Comparison of ENCODE assay signal across 10 mouse cellular contexts in the genomic region with DNA sequence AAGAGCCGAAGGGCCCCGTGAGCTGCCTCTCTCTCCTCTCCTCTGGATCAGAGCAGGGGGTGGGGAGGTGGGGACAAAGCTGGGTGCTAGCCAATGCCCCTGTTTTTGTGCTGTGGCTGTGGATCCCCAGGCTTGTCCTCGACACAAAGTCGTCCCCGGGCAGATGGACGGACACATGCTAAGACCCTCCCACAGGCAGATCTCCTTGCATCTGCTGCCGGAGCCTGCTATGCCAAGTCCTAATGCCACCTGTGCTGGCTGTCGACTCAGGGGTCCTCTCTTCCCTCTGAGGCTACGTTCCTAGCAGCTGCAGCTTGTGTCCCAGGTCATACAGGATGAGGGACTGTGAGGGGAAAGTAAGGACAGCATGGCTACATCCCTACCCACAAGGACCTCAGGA. TPM values are rescaled to one million over a fixed set of nuclear protein-coding genes. Genes with fewer than 3 reads are reported as not detected.
DNase-seq lines count a peak whose midpoint lies in the region; ATAC-seq lines count a peak whose summit lies in the region.
"Had no signal": no experiment of that assay in that cellular context is flagged by ENCODE, and none has a peak within 500 bp of the region (broad histone marks: within the 10 kb centered on the region; RNA-seq: fewer than 3 reads in every experiment).

No protein-coding gene starts in this region.

- peak overlapping the region; percentile 29 for H3K4me3 ChIP-seq in kidney, embryonic 16.5 days (ENCODE audit: low read length)
- peak overlapping the region; percentile 32 for H3K4me3 ChIP-seq in embryonic facial prominence, embryonic 10.5 days
- H3K4me3 ChIP-seq in liver, embryonic 13.5 days (replicated peaks) = peak overlapping the region; percentile 32

- 0 out of 2 replicates have a peak overlapping the region, but pooled peaks have one; percentile 51 for H3K27ac ChIP-seq in kidney, embryonic 16.5 days (ENCODE audit: low read length)
- H3K27ac ChIP-seq in embryonic facial prominence, embryonic 10.5 days (replicated peaks) = peak overlapping the region; percentile 48; the same call in 1 of the 2 replicates
- 0 out of 2 replicates have a peak overlapping the region, but pooled peaks have one; percentile 25 for H3K27ac ChIP-seq in liver, embryonic 13.5 days

- peaks cover 20% of the 10 kb centered on the region for H3K36me3 ChIP-seq in kidney, embryonic 16.5 days (ENCODE audit: insufficient read depth, low read length)
- H3K36me3 ChIP-seq in embryonic facial prominence, embryonic 10.5 days (replicated peaks) = peaks cover 24% of the 10 kb centered on the region
- peaks cover 17% of the 10 kb centered on the region for H3K36me3 ChIP-seq in liver, embryonic 13.5 days

- H3K9me3 ChIP-seq in kidney, embryonic 16.5 days (ENCODE audit: low read length) = no peaks in the 10 kb centered on the region
- no peaks in the 10 kb centered on the region for H3K9me3 ChIP-seq in embryonic facial prominence, embryonic 10.5 days
- no peaks in the 10 kb centered on the region for H3K9me3 ChIP-seq in liver, embryonic 13.5 days (replicated peaks)

- no peak for ATAC-seq in kidney, embryonic 16.5 days (ENCODE audit: low FRiP score, low TSS enrichment)
- no peak for ATAC-seq in liver, embryonic 13.5 days (ENCODE audit: low read depth)
- no peak for ATAC-seq in inflammation-experienced regulatory T-cells, adult 6 months

- peak; percentile 53 to 57 for DNase-seq in cerebellum, postnatal 14 days
- no peak for DNase-seq in cerebellum, adult 8-10 months
- no peak for DNase-seq in kidney, postnatal 14 days
- no peak for DNase-seq in embryonic facial prominence, embryonic 10.5 days (ENCODE audit: low spot score)
- no peak for DNase-seq in liver, embryonic 13.5 days
- no peak for DNase-seq in layer of hippocampus, adult 11-12 months (ENCODE audit: low spot score)
- DNase-seq: gastrocnemius, postnatal 36 days; thymus, postnatal 4 days had no signal

- H3K9ac ChIP-seq in kidney, embryonic 16.5 days (replicated peaks; ENCODE audit: low read length) = peak overlapping the region; percentile 44; the same call in 1 of the 2 replicates
- peak overlapping the region; percentile 27; the same call in 1 of the 2 replicates for H3K9ac ChIP-seq in liver, embryonic 13.5 days

- WGBS in kidney, embryonic 16.5 days = 29% methylated on average over 9 of the region's 9 CpGs
- 70% methylated on average over 9 of the region's 9 CpGs for WGBS in embryonic facial prominence, embryonic 10.5 days
- 47% methylated on average over 9 of the region's 9 CpGs for WGBS in liver, embryonic 13.5 days (ENCODE audit: insufficient replicate concordance)

- H3K27me3 ChIP-seq in kidney, embryonic 16.5 days (ENCODE audit: insufficient read depth, low read length) = no peaks in the 10 kb centered on the region
- no peaks in the 10 kb centered on the region for H3K27me3 ChIP-seq in embryonic facial prominence, embryonic 10.5 days (replicated peaks; ENCODE audit: low read depth, poor library complexity, severe bottlenecking)
- H3K27me3 ChIP-seq in liver, embryonic 13.5 days = peaks cover 38% of the 10 kb centered on the region

- peak overlapping the region; percentile 44 for H3K4me2 ChIP-seq in kidney, embryonic 16.5 days (replicated peaks; ENCODE audit: low read depth, low read length)
- peak overlapping the region; percentile 26 for H3K4me2 ChIP-seq in liver, embryonic 13.5 days

- peaks cover 21% of the 10 kb centered on the region for H3K4me1 ChIP-seq in kidney, embryonic 16.5 days (ENCODE audit: insufficient read depth, low read length)
- H3K4me1 ChIP-seq in embryonic facial prominence, embryonic 10.5 days = peaks cover 26% of the 10 kb centered on the region
- peaks cover 79% of the 10 kb centered on the region for H3K4me1 ChIP-seq in liver, embryonic 13.5 days (replicated peaks)

RNA-seq across cellular contexts. Expression of a gene that starts 1.6 kb away (rescaled TPM):
- 35.2 and 39.8 TPM in 2 replicates for polyA plus RNA-seq in kidney, embryonic 16.5 days (2015; fragmentation: Nextera tagmentation; extraction: Ambion mirVana)
- polyA plus RNA-seq in embryonic facial prominence, embryonic 10.5 days (2016; fragmentation: Nextera tagmentation; extraction: Ambion mirVana) = 21.0 and 22.3 TPM in 2 replicates
- polyA plus RNA-seq in liver, embryonic 13.5 days (2015; fragmentation: Nextera tagmentation; extraction: Ambion mirVana) = 18.5 and 19.2 TPM in 2 replicates
- 1 to 10 TPM; 1.9 to 4.1 (median 2.8) TPM for polyA plus RNA-seq in inflammation-experienced regulatory T-cells, adult 6 months (2017; shearing (Covaris generic))

RNA-seq across cellular contexts. Expression of a gene that starts 36.0 kb away (rescaled TPM):
- 350 and 354 TPM in 2 replicates for polyA plus RNA-seq in kidney, embryonic 16.5 days (2015; fragmentation: Nextera tagmentation; extraction: Ambion mirVana)
- polyA plus RNA-seq in embryonic facial prominence, embryonic 10.5 days (2016; fragmentation: Nextera tagmentation; extraction: Ambion mirVana) = 589 and 605 TPM in 2 replicates
- 174 and 196 TPM in 2 replicates for polyA plus RNA-seq in liver, embryonic 13.5 days (2015; fragmentation: Nextera tagmentation; extraction: Ambion mirVana)
- not detected for polyA plus RNA-seq in inflammation-experienced regulatory T-cells, adult 6 months (2017; shearing (Covaris generic))

RNA-seq across cellular contexts. Expression of a gene that starts 38.1 kb away (rescaled TPM):
- 105 and 109 TPM in 2 replicates for polyA plus RNA-seq in kidney, embryonic 16.5 days (2015; fragmentation: Nextera tagmentation; extraction: Ambion mirVana)
- polyA plus RNA-seq in embryonic facial prominence, embryonic 10.5 days (2016; fragmentation: Nextera tagmentation; extraction: Ambion mirVana) = 62.3 and 63.3 TPM in 2 replicates
- 81.6 and 90.8 TPM in 2 replicates for polyA plus RNA-seq in liver, embryonic 13.5 days (2015; fragmentation: Nextera tagmentation; extraction: Ambion mirVana)
- 10 to 100 TPM; 48.6 to 86.1 (median 85.5) TPM for polyA plus RNA-seq in inflammation-experienced regulatory T-cells, adult 6 months (2017; shearing (Covaris generic))

RNA-seq across cellular contexts. Expression of a gene that starts 41.3 kb away (rescaled TPM):
- 10.2 and 10.6 TPM in 2 replicates for polyA plus RNA-seq in kidney, embryonic 16.5 days (2015; fragmentation: Nextera tagmentation; extraction: Ambion mirVana)
- polyA plus RNA-seq in embryonic facial prominence, embryonic 10.5 days (2016; fragmentation: Nextera tagmentation; extraction: Ambion mirVana) = 3.0 and 6.2 TPM in 2 replicates
- 21.1 and 25.3 TPM in 2 replicates for polyA plus RNA-seq in liver, embryonic 13.5 days (2015; fragmentation: Nextera tagmentation; extraction: Ambion mirVana)
- not detected for polyA plus RNA-seq in inflammation-experienced regulatory T-cells, adult 6 months (2017; shearing (Covaris generic))

RNA-seq across cellular contexts. Expression of a gene that starts 49.9 kb away (rescaled TPM):
- 419 and 421 TPM in 2 replicates for polyA plus RNA-seq in kidney, embryonic 16.5 days (2015; fragmentation: Nextera tagmentation; extraction: Ambion mirVana)
- 476 and 493 TPM in 2 replicates for polyA plus RNA-seq in embryonic facial prominence, embryonic 10.5 days (2016; fragmentation: Nextera tagmentation; extraction: Ambion mirVana)
- polyA plus RNA-seq in liver, embryonic 13.5 days (2015; fragmentation: Nextera tagmentation; extraction: Ambion mirVana) = 77.9 and 84.9 TPM in 2 replicates
- polyA plus RNA-seq in inflammation-experienced regulatory T-cells, adult 6 months (2017; shearing (Covaris generic)) = 100 to 1,000 TPM in 2 of 3 experiments, 10 to 100 TPM in 1; 77.1 to 218 (median 164) TPM

Comparison
In these comparisons a context has a peak if more than half of its experiments do, and no peak if none do; other contexts are left out.
1. DNase-seq: peak in cerebellum, postnatal 14 days (2 of 2); none in cerebellum, adult 8-10 months (single experiment), kidney, postnatal 14 days (single experiment), embryonic facial prominence, embryonic 10.5 days (single experiment), liver, embryonic 13.5 days (single experiment) and layer of hippocampus, adult 11-12 months (single experiment).
2. RNA of a gene that starts 36.0 kb away (polyA plus RNA-seq): 589 to 605 TPM in embryonic facial prominence, embryonic 10.5 days, 350 to 354 TPM in kidney, embryonic 16.5 days and 174 to 196 TPM in liver, embryonic 13.5 days; not detected in inflammation-experienced regulatory T-cells, adult 6 months; every median in the first group is over 100 times any median in the second.
3. Peak in every context shown above with its lines, with median percentiles within 50 percentile points of each other: H3K27ac ChIP-seq and H3K4me3 ChIP-seq.